Mouse (Mus musculus) liver, adult 2 months (tissue): ENCODE measurements around the gene Ttc27.

ENCODE experiments used
- CTCF ChIP-seq: fragments of 200-500 bp; IDR thresholded peaks from 2 replicates; pipeline ENCODE4 v1.5.1; 2011; ENCODE audit warnings: low read depth, low read length, control low read depth
- POLR2A ChIP-seq: fragments of 200-500 bp; IDR thresholded peaks from 2 replicates; pipeline ENCODE4 v1.6.1; 2011; ENCODE audit warnings: low read length, control low read depth; ENCODE audit not compliant: insufficient read depth; ENCODE audit errors: extremely low read depth

DNA sequence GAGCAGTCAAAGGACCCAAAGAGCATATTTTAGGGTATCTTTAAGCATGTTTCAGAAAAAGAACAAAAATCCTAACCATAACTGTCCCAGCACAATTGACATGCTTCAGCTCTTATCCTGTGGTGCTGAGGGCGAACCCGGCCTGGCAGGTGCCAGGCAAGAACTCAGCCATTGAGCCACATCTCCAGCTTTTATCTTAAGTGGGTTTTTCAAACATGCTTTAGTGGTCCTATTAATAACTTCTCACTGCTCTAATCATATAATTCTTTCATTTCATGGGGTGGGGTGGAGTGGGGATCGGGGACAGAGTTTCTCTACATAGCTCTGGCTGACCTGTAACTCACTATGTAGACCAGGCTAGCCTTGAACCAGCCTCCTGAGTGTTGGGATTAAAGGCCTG is 125.1 kb downstream of the Ttc27 start:
- TF ChIP-seq POLR2A (no peak), CTCF (no peak)
